Mouse (Mus musculus) E14TG2a.4 (cell line): ENCODE data around the gene Pcyt2.

Experiments
- H3K27me3 ChIP-seq: 2 replicates; pipeline ENCODE4 v1.6.1; 2014; ENCODE audit warnings: low read length, control low read depth; ENCODE audit not compliant: insufficient read depth
- H3K36me3 ChIP-seq: 2 replicates; pipeline ENCODE4 v1.6.1; 2014; ENCODE audit warnings: low read length, control low read depth; ENCODE audit not compliant: insufficient read depth
- H3K4me1 ChIP-seq: replicated peaks from 2 replicates; pipeline ENCODE4 v1.6.1; 2014; ENCODE audit warnings: low read depth, low read length, control low read depth
- H3K4me3 ChIP-seq: replicated peaks from 2 replicates; pipeline ENCODE4 v1.5.1; 2014; ENCODE audit warnings: mild to moderate bottlenecking, low read length
- H3K9me3 ChIP-seq: 2 replicates; pipeline ENCODE4 v1.6.1; 2014; ENCODE audit warnings: low read length, control low read depth
- CTCF ChIP-seq: conservative IDR thresholded peaks from 2 replicates; pipeline ENCODE4 v1.5.1; 2014; ENCODE audit warnings: low read length
- NANOG ChIP-seq: IDR thresholded peaks from 2 replicates; pipeline ENCODE4 v1.6.1; 2014; ENCODE audit warnings: borderline replicate concordance, low read length, mixed read lengths
- POU5F1 ChIP-seq: IDR thresholded peaks from 2 replicates; pipeline ENCODE4 v1.6.1; 2014; ENCODE audit warnings: low read length, borderline replicate concordance

Gene Pcyt2

GRCm38 (mm10) chr11:120581490-120582267, 36.1 kb downstream of the Pcyt2 start, which contains the start of gene Arhgdia:
Gene Arhgdia, minus strand, starts transcription at chr11:120581624.
- H3K36me3 ChIP-seq: peaks cover 58% of the 10 kb centered on the region
- H3K4me1 ChIP-seq: peaks cover 50% of the 10 kb centered on the region
- no peaks in the 10 kb centered on the region for H3K9me3 ChIP-seq
- no peaks in the 10 kb centered on the region for H3K27me3 ChIP-seq
- TF ChIP-seq NANOG: no peak
- no peak for TF ChIP-seq CTCF
- no peak for TF ChIP-seq POU5F1
- peak within 1 kb of the TSS; percentile 96 for H3K4me3 ChIP-seq

GRCm38 (mm10) chr11:120580871-120581331, 36.8 kb downstream of the Pcyt2 start:
- H3K9me3 ChIP-seq: no peaks in the 10 kb centered on the region
- H3K27me3 ChIP-seq: no peaks in the 10 kb centered on the region
- peaks cover 58% of the 10 kb centered on the region for H3K36me3 ChIP-seq
- H3K4me3 ChIP-seq: peak overlapping the region; percentile 96
- TF ChIP-seq NANOG (no peak), CTCF (no peak), POU5F1 (no peak)
- peaks cover 56% of the 10 kb centered on the region for H3K4me1 ChIP-seq

- TF ChIP-seq POU5F1 (no peak), CTCF (no peak), NANOG (no peak)
These were observed 37.5 kb downstream of the Pcyt2 start for GRCm38 (mm10) chr11:120580190-120580589.

GRCm38 (mm10) chr11:120579316-120580107, 38.2 kb downstream of the Pcyt2 start:
- Histone ChIP-seq H3K4me3 (peak overlapping the region; percentile 96), H3K27me3 (no peaks in the 10 kb centered on the region), H3K9me3 (no peaks in the 10 kb centered on the region), H3K36me3 (peaks cover 48% of the 10 kb centered on the region), H3K4me1 (peaks cover 64% of the 10 kb centered on the region)
- peak; percentile 100 for TF ChIP-seq CTCF
- TF ChIP-seq POU5F1: no peak

More at GRCm38 (mm10) chr11:120580190-120580589, 37.5 kb downstream of the Pcyt2 start:
- Histone ChIP-seq H3K27me3 (no peaks in the 10 kb centered on the region), H3K36me3 (peaks cover 51% of the 10 kb centered on the region), H3K4me3 (peak overlapping the region; percentile 96), H3K4me1 (peaks cover 58% of the 10 kb centered on the region), H3K9me3 (no peaks in the 10 kb centered on the region)

GRCm38 (mm10) chr11:120578694-120579243, 39.0 kb downstream of the Pcyt2 start:
- no peaks in the 10 kb centered on the region for H3K9me3 ChIP-seq
- H3K4me3 ChIP-seq: peak overlapping the region; percentile 96
- TF ChIP-seq NANOG: no peak
- no peak for TF ChIP-seq POU5F1
- no peak for TF ChIP-seq CTCF
- H3K4me1 ChIP-seq: peaks cover 69% of the 10 kb centered on the region
- no peaks in the 10 kb centered on the region for H3K27me3 ChIP-seq
- peaks cover 48% of the 10 kb centered on the region for H3K36me3 ChIP-seq

- Histone ChIP-seq H3K9me3 (no peaks in the 10 kb centered on the region), H3K4me1 (peaks cover 69% of the 10 kb centered on the region), H3K36me3 (peaks cover 48% of the 10 kb centered on the region), H3K4me3 (peak overlapping the region; percentile 26; the same call in 1 of the 2 replicates), H3K27me3 (no peaks in the 10 kb centered on the region)
- TF ChIP-seq POU5F1 (no peak), CTCF (no peak), NANOG (no peak)
These were observed 39.6 kb downstream of the Pcyt2 start for GRCm38 (mm10) chr11:120578024-120578693.

GRCm38 (mm10) chr11:120577211-120578023, 40.3 kb downstream of the Pcyt2 start:
- Histone ChIP-seq H3K27me3 (no peaks in the 10 kb centered on the region), H3K9me3 (no peaks in the 10 kb centered on the region), H3K4me1 (peaks cover 64% of the 10 kb centered on the region), H3K4me3 (no peak overlapping the region), H3K36me3 (peaks cover 48% of the 10 kb centered on the region)
- TF ChIP-seq CTCF (peak; percentile 48), POU5F1 (no peak), NANOG (no peak)
